Mouse (Mus musculus) kidney, postnatal 4 days (tissue): ENCODE measurements around the gene Gm17409.
A peak's percentile ranks its signal among the peaks of the same experiment; 100 is the strongest.

Experiments used
- DNase-seq, 2 experiments: peaks; one replicate each; pipeline ENCODE4 v3.0.0; 2021; ENCODE audit warnings: mixed read lengths in 2 of 2

Gm17409 gene

DNA sequence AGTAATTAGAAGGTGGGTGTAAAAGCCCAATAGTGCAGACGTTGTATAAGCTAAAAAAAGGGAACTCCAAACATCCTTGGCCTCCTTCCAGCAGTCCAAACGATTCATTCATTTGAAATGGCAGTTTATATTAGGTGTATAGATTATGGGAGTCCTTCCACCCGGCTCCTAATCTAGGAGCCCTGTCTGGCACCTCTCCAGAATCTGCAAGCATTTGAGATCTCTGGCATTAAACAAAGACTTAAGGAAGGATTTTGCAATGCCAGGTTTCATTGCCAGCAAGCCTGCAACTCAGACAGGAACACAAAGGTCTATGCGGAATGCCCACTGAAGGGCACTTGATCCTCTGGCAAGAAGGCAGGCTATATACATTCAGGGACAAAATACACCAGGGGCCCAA lies 15.2 kb downstream of the Gm17409 start:
- no peak for DNase-seq

DNA sequence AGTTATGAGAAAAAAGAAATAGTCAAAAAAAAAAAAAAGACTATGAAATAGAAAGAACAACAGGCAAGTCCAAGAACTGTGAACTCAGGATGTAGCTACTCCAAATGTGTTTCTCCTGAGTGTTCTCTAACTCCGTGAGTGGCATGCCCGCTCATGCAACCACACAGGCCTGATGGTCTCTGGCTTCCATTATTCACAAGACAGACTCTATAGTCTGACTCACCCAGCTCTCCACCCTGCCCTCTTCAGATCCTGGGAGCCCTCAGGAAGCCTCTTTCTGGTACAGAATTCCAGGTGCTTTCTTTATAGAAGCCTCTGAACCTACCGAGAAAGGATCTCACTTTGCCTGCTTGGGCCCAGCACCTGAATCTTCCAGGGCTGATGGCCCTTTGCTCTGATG lies 15.8 kb downstream of the Gm17409 start:
- no peak for DNase-seq

DNA sequence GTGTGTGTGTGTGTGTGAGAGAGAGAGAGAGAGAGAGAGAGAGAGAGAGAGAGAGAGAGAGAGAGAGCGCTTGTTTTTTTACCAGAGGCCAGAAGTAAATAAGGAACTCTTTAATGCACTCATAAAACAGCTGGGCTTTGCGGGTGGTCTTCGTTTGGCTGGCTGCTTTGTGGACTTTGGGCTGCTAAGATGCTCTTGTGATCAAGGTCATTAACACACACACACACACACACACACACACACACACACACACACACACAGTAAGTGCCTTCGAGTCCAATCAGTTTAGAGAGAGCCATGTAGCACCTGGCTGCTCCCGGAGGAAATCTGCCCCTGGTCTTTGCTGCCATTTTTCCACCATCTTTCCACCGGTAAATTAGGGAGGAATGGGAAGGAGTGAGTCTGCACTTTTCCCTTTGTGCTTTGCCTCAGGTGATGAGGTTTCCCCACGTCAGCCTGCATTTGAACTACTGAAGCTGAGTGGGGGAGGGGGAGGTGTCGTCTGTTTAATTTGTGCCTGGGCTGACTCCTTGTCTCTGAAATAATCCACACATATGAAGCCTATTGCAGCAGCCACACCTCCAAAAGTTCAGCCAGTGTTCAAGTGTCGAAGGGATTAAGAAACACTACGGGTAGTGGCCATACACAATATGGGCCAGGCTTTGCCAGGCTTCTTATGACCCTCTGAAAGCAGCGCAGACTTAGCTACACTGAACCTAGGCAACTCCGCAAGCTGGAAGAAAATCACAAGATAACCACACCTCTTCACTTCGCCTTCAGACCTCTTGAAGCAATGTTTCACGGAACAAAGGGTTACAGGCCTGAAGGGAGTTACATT lies 16.7 kb downstream of the Gm17409 start:
- DNase-seq, result peak; percentile 38 to 56

- DNase-seq, result no peak
These were observed 17.3 kb downstream of the Gm17409 start for GRCm38 (mm10) chr2:58487279-58487560.

DNA sequence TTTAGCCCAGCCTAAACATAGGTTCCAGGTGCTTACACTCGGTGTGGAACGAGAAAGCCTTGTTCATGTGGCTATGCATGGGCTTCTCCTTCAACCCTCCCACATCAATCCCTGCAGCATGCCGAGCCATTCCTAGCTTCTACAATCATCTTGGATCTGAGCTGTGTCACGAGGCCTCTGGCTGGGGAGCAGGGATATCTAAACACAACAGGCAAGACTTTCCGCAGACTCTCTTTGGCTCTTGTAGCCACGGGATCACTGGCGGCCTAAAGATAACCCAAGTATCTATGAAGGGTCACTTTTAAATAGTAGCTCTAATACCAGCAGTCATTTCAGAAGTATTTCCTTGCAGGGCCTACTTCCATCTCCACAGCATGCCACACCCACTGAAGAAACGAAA lies 18.5 kb downstream of the Gm17409 start:
- DNase-seq, result no peak

DNA sequence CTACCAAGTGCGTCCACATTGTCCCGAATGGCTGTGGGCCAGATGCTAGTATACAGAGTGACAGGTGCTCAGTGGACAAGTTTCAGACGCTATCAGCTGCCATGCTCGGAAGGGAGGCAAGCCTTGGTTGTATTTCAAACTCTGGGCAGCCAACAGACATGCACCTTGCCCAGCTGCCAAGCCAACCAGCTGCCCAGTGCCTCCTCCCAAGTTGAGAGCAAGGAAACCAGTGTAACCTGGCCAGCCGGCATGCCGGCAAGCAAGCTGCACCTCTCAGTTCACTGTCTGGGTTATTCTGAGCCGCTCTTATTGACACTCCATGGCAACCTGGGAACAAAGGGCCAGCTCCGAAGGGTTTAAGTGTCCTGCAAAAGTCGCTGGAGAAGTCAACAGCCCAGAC lies 19.4 kb downstream of the Gm17409 start:
- DNase-seq, result no peak

DNA sequence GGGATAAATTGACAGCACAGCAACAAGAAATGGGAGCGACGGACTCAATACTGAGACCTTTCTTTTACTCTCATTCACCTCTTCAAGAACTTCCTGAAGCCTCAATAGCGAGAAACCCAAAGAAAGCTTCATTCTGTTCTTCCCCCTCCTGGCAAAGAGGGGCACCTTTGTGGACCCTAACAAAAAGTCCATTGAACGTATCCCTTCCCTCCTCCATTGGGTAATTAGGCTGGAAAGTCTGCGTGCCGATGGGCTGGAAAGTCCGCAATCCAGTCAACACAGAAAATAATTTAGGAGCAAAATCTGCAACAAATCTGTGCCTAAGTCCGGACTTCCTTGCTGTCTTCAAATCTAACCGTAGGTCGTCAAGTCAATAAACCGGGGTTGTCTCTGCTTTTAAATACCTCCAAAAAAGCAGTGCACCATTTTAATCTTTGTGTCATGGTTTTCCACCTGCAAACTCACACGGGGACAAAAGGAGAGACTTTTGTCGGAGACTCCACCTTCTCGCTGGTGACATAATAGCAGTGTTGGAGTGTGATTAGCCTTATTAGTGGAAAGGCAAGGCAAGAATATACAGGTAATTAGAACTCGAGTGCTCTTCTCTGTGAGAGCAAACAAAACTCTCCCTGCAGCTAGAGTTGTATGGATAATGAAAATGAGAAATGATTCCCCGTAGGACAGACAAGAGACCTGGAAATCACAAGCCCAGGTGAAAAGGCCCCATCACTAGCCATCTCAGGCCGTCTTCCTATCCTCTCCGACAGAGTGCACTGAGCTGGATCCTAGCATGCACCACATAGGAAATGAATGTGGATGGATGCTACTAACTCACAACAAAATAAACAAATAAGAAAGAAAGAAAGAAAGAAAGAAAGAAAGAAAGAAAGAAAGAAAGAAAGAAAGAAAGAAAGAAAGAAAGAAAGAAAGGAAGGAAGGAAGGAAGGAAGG lies 24.0 kb downstream of the Gm17409 start:
- DNase-seq, result no peak

GRCm38 (mm10) chr2:58495271-58495670 lies 25.4 kb downstream of the Gm17409 start:
- no peak for DNase-seq

DNA sequence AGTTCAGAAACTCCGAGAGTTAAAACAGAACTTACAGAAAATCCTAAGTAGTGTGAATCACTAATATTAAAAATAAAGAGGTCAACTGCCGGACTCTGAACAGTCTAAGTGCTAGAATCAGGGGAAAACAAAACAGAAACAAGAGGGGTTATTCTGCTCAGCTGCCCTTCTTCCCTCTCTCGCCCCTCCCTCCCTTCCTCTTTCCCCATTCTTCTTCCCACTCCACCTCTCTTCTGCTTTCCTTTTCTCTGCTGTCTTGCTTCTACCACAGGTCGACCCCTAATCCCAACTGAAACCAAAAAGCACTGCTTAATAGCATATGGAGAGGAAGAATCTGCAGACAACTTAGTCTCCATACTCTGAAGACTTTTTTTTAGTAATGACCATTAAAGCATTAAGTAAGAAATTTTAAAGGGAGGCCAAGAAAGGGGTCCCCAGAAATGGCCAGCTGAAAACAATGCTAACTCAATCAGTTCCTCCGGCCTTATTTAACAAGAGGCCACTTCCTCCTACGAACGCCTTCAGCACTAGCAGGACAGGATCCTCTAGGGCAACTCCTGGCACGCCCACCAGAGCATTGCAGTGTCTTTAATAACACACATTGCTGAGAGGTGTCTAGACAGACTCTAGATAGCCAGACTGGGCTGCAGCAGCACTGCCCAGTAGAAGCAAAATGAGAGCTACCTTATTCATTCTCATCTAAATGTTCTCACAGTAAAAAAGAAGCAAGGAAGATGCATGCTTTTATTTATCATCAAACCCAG lies 26.9 kb downstream of the Gm17409 start:
- peak in 1 of 2 experiments; percentile 29 for DNase-seq

- DNase-seq, result no peak
These were observed 35.6 kb downstream of the Gm17409 start for GRCm38 (mm10) chr2:58505306-58506090.

DNA sequence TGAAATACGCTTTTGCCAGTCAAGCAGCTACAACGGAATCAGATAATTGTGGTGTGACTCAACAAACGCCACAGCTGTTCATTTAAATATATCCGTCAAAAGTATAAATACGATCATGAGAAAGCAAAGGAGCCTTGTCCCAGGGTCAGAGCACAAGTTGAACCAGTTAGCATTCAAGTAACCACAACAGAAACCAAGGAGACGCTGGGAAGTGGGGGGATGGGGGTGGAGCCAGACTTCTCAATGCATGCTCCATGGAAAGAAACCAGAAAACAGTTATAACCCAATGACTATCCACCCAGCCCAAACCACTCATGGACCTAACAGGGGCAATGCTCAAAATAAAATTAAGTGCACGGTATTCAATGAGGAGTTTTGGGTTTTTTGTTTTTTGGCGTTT lies 40.3 kb downstream of the Gm17409 start:
- peak; percentile 52 to 55 for DNase-seq

GRCm38 (mm10) chr2:58513212-58513611 lies 43.3 kb downstream of the Gm17409 start:
- no peak for DNase-seq

DNA sequence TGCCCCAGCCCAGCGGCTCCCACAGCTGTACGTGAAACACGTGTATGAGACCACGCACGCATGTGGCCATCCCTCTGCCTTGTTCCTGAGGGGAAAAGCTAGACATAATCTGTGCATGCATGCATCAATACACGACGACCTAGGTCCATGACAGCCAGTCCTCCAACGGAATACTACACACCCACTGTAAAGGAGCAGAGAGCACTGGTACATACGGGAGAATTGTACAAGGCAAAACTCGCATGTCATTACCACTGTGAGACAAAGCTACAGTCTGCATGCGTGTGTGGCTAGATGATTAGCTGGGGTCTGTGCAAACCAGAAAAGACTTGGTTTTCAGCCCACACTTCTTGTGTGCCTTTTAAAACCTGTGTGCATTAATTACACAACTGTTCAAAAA lies 44.6 kb downstream of the Gm17409 start:
- no peak for DNase-seq

DNA sequence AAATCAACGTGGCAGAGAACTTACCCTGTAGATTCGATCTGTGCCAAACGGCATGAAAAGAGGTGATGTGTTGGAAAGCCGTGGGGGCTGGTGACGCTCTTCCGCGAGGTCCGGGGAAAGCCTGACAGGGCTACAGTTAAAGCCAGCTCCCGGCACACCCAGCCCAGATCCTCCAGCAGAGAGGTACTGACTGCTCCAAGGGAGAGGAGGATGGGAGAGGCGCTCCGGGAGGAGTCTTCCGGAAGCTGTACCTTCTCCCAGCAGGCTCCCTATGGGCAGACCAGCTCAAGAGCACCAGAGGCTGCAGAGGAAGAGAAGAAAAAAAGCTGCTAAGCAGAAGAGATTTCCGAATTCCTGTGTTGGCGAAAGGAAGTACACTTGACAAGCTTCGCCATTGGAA lies 46.1 kb downstream of the Gm17409 start:
- no peak for DNase-seq

DNA sequence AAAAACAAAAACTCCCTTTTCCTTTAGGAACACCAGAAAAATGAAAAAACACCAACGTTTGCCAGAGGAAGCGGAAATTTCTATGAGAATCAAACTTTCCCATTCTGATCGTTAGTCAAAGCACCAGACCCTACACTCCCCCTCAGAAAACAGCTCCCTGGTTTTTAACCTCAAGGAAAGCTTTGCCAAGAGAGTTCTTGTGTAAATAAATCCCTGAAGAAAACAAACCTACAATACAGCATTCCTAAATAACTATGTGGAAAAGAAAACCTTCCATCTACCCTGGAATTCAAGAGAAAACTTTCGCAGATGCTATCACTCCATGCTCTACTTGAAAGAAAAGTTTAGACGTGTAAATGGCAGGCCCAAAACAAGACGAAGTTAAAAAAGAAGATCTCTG lies 47.0 kb downstream of the Gm17409 start:
- DNase-seq, result no peak

DNA sequence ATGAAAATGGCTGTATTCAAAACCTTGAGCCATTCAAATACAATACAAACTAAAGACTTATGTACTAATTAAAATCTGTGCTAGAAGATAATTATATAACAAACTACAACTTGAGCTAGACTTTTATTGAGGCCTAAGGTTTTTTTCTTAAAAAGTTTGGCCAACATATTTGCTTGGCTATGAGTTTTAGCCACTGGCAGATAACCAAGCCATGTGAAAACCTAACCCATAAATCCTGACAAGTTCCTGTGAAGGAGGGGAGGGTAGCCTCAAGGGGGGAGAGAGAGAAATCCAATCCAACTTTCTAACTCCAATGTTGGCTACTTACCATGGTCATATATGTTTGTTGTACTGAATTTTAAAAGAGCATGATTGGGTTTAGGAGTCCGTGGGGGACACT lies 48.6 kb downstream of the Gm17409 start:
- DNase-seq, result no peak
